Mouse (Mus musculus): Measurements from ENCODE around the gene Papss2.

- TF ChIP-seq CTCF (IDR thresholded peaks at IDR 0.05) (no peak), EP300 (IDR thresholded peaks at IDR 0.05) (no peak)
Observed at GRCm38 (mm10) chr19:32711761-32712541, 116.4 kb downstream of the Papss2 start.
